Mouse (Mus musculus) embryonic facial prominence, embryonic 15.5 days (tissue): ENCODE measurements around the gene Ahnak2. TPM values are rescaled to one million over a fixed set of nuclear protein-coding genes. Genes with fewer than 3 reads are reported as not detected.

Experiments
- ATAC-seq: fragments of 200-750 bp; cut with Nextera tagmentation; 2 replicates; pipeline ENCODE4 v1.8.0; 2017; ENCODE audit warnings: low read depth, moderate TSS enrichment; ENCODE audit not compliant: insufficient number of reproducible peaks, low FRiP score, low TSS enrichment
- H3K27ac ChIP-seq: fragments of 300-500 bp; sonication (generic); replicated peaks from 2 replicates; pipeline ENCODE4 v1.5.1; 2015; ENCODE audit warnings: mild to moderate bottlenecking, inconsistent platforms
- H3K27me3 ChIP-seq: fragments of 300-500 bp; sonication (generic); 2 replicates; pipeline ENCODE4 v1.6.1; 2015; ENCODE audit warnings: inconsistent platforms
- H3K36me3 ChIP-seq: fragments of 300-500 bp; sonication (generic); 2 replicates; pipeline ENCODE4 v1.6.1; 2015; ENCODE audit warnings: mild to moderate bottlenecking, inconsistent platforms
- H3K4me1 ChIP-seq: fragments of 300-500 bp; sonication (generic); 2 replicates; pipeline ENCODE4 v1.6.1; 2015; ENCODE audit warnings: inconsistent platforms
- H3K4me2 ChIP-seq: fragments of 300-500 bp; sonication (generic); replicated peaks from 2 replicates; pipeline ENCODE4 v1.6.1; 2015; ENCODE audit warnings: mild to moderate bottlenecking, inconsistent platforms
- H3K4me3 ChIP-seq: fragments of 300-500 bp; sonication (generic); replicated peaks from 2 replicates; pipeline ENCODE4 v1.5.1; 2015; ENCODE audit warnings: mild to moderate bottlenecking, inconsistent platforms
- H3K9ac ChIP-seq: fragments of 300-500 bp; sonication (generic); 2 replicates; pipeline ENCODE4 v1.6.1; 2015; ENCODE audit warnings: inconsistent platforms
- H3K9me3 ChIP-seq: fragments of 300-500 bp; sonication (generic); replicated peaks from 2 replicates; pipeline ENCODE4 v1.6.1; 2016; ENCODE audit warnings: inconsistent platforms
- WGBS: fragments of 180-500 bp; shearing (Covaris S2); methylation state at CpG from one replicate; pipeline ENCODE4 v1.1.7; 2015; 5-methylcytosine and 5-hydroxymethylcytosine counted together
- polyA plus RNA-seq: library from polyadenylated mRNA; unstranded; fragments of >200 nt; fragmentation: Nextera tagmentation; extraction: Ambion mirVana; gene quantifications from 2 replicates; pipeline ENCODE4 v1.2.1, GENCODE M21; 2015

The Ahnak2 gene
- polyA plus RNA-seq, 1 experiment from 2014 or later = 8.5 TPM

- Histone ChIP-seq H3K27me3 (no peaks in the 10 kb centered on the region), H3K9ac (no peak overlapping the region), H3K4me3 (no peak overlapping the region), H3K4me2 (no peak overlapping the region), H3K27ac (0 out of 2 replicates have a peak overlapping the region, but pooled peaks have one; percentile 39), H3K36me3 (peaks cover 12% of the 10 kb centered on the region; the same call in 1 of the 2 replicates), H3K9me3 (no peaks in the 10 kb centered on the region), H3K4me1 (peaks cover 12% of the 10 kb centered on the region)
- 72% methylated on average over 6 of the region's 6 CpGs for WGBS
- ATAC-seq = no peak
These were observed 31.1 kb upstream of the Ahnak2 start for GRCm38 (mm10) chr12:112833527-112833926.

GRCm38 (mm10) chr12:112832411-112832810 lies 30.0 kb upstream of the Ahnak2 start:
- no peaks in the 10 kb centered on the region for H3K9me3 ChIP-seq
- H3K4me2 ChIP-seq = no peak overlapping the region
- H3K4me3 ChIP-seq = no peak overlapping the region
- peaks cover 22% of the 10 kb centered on the region for H3K4me1 ChIP-seq
- no peaks in the 10 kb centered on the region for H3K27me3 ChIP-seq
- peaks cover 18% of the 10 kb centered on the region; the same call in 1 of the 2 replicates for H3K36me3 ChIP-seq
- ATAC-seq = no peak
- no peak overlapping the region for H3K27ac ChIP-seq
- H3K9ac ChIP-seq = no peak overlapping the region
- WGBS = 94% methylated on average over 5 of the region's 5 CpGs

GRCm38 (mm10) chr12:112830570-112830969 lies 28.1 kb upstream of the Ahnak2 start:
- peaks cover 40% of the 10 kb centered on the region for H3K4me1 ChIP-seq
- H3K4me3 ChIP-seq = peak overlapping the region; percentile 93
- H3K36me3 ChIP-seq = peaks cover 31% of the 10 kb centered on the region
- H3K9ac ChIP-seq = peak overlapping the region; percentile 21; the same call in 1 of the 2 replicates
- no peak for ATAC-seq
- no peak overlapping the region for H3K27ac ChIP-seq
- no peaks in the 10 kb centered on the region for H3K27me3 ChIP-seq
- 76% methylated on average over 3 of the region's 3 CpGs for WGBS
- peak overlapping the region; percentile 59 for H3K4me2 ChIP-seq
- H3K9me3 ChIP-seq = no peaks in the 10 kb centered on the region

- no peaks in the 10 kb centered on the region for H3K27me3 ChIP-seq
- WGBS = 26% methylated on average over 2 of the region's 2 CpGs
- no peak overlapping the region for H3K27ac ChIP-seq
- H3K9me3 ChIP-seq = no peaks in the 10 kb centered on the region
- H3K4me3 ChIP-seq = peak overlapping the region; percentile 93
- no peak for ATAC-seq
- H3K36me3 ChIP-seq = peaks cover 33% of the 10 kb centered on the region
- H3K4me2 ChIP-seq = peak overlapping the region; percentile 59
- H3K9ac ChIP-seq = peak overlapping the region; percentile 35
- peaks cover 41% of the 10 kb centered on the region for H3K4me1 ChIP-seq
These were observed 27.7 kb upstream of the Ahnak2 start for GRCm38 (mm10) chr12:112830141-112830540.

GRCm38 (mm10) chr12:112829244-112829864 lies 26.9 kb upstream of the Ahnak2 start, which contains the start of gene Cdca4:
Cdca4 (minus strand) TSS chr12:112829423.
- Histone ChIP-seq H3K36me3 (peaks cover 39% of the 10 kb centered on the region), H3K4me1 (peaks cover 45% of the 10 kb centered on the region), H3K27me3 (no peaks in the 10 kb centered on the region), H3K4me2 (peak within 1 kb of the TSS; percentile 69), H3K9me3 (no peaks in the 10 kb centered on the region), H3K9ac (peak within 1 kb of the TSS; percentile 97), H3K4me3 (peak within 1 kb of the TSS; percentile 93), H3K27ac (peak within 1 kb of the TSS; percentile 94)
- ATAC-seq = peak; percentile 97
- under 1% methylated on average over 72 of the region's 72 CpGs for WGBS

GRCm38 (mm10) chr12:112828501-112829243 lies 26.2 kb upstream of the Ahnak2 start:
- Histone ChIP-seq H3K4me2 (peak overlapping the region; percentile 69), H3K4me1 (peaks cover 51% of the 10 kb centered on the region), H3K4me3 (peak overlapping the region; percentile 93), H3K36me3 (peaks cover 44% of the 10 kb centered on the region), H3K27ac (peak overlapping the region; percentile 94), H3K9me3 (no peaks in the 10 kb centered on the region), H3K27me3 (no peaks in the 10 kb centered on the region), H3K9ac (peak overlapping the region; percentile 97)
- WGBS = under 1% methylated on average over 43 of the region's 51 CpGs
- peak; percentile 87 for ATAC-seq

GRCm38 (mm10) chr12:112825901-112826300 lies 23.4 kb upstream of the Ahnak2 start:
- Histone ChIP-seq H3K9ac (no peak overlapping the region), H3K4me3 (no peak overlapping the region), H3K4me1 (peaks cover 58% of the 10 kb centered on the region), H3K4me2 (no peak overlapping the region), H3K36me3 (peaks cover 51% of the 10 kb centered on the region), H3K9me3 (no peaks in the 10 kb centered on the region), H3K27ac (no peak overlapping the region), H3K27me3 (no peaks in the 10 kb centered on the region)
- WGBS = 71% methylated on average over 5 of the region's 5 CpGs
- ATAC-seq = no peak

GRCm38 (mm10) chr12:112823221-112823620 lies 20.8 kb upstream of the Ahnak2 start:
- no peaks in the 10 kb centered on the region for H3K27me3 ChIP-seq
- 72% methylated on average over 4 of the region's 4 CpGs for WGBS
- H3K9me3 ChIP-seq = no peaks in the 10 kb centered on the region
- peaks cover 49% of the 10 kb centered on the region for H3K4me1 ChIP-seq
- H3K36me3 ChIP-seq = peaks cover 76% of the 10 kb centered on the region
- peak overlapping the region; percentile 65 for H3K27ac ChIP-seq
- ATAC-seq = no peak
- no peak overlapping the region for H3K9ac ChIP-seq
- H3K4me2 ChIP-seq = no peak overlapping the region
- H3K4me3 ChIP-seq = no peak overlapping the region

GRCm38 (mm10) chr12:112822676-112823075 lies 20.2 kb upstream of the Ahnak2 start:
- WGBS = 54% methylated on average over 2 of the region's 2 CpGs
- H3K9me3 ChIP-seq = no peaks in the 10 kb centered on the region
- no peak overlapping the region for H3K9ac ChIP-seq
- peaks cover 76% of the 10 kb centered on the region for H3K36me3 ChIP-seq
- H3K27ac ChIP-seq = peak overlapping the region; percentile 65; the same call in 1 of the 2 replicates
- H3K4me3 ChIP-seq = no peak overlapping the region
- no peaks in the 10 kb centered on the region for H3K27me3 ChIP-seq
- peaks cover 43% of the 10 kb centered on the region for H3K4me1 ChIP-seq
- no peak for ATAC-seq
- H3K4me2 ChIP-seq = no peak overlapping the region

GRCm38 (mm10) chr12:112821974-112822373 lies 19.5 kb upstream of the Ahnak2 start:
- WGBS = 81% methylated on average over 4 of the region's 4 CpGs
- no peaks in the 10 kb centered on the region for H3K27me3 ChIP-seq
- no peak for ATAC-seq
- no peaks in the 10 kb centered on the region for H3K9me3 ChIP-seq
- no peak overlapping the region for H3K4me2 ChIP-seq
- H3K27ac ChIP-seq = no peak overlapping the region
- peaks cover 69% of the 10 kb centered on the region for H3K36me3 ChIP-seq
- peaks cover 36% of the 10 kb centered on the region for H3K4me1 ChIP-seq
- H3K9ac ChIP-seq = no peak overlapping the region
- H3K4me3 ChIP-seq = no peak overlapping the region

GRCm38 (mm10) chr12:112821216-112821615 lies 18.8 kb upstream of the Ahnak2 start:
- Histone ChIP-seq H3K27me3 (no peaks in the 10 kb centered on the region), H3K4me2 (no peak overlapping the region), H3K9me3 (no peaks in the 10 kb centered on the region), H3K36me3 (peaks cover 67% of the 10 kb centered on the region), H3K27ac (no peak overlapping the region), H3K9ac (no peak overlapping the region), H3K4me3 (no peak overlapping the region), H3K4me1 (peaks cover 29% of the 10 kb centered on the region)
- WGBS = 64% methylated on average over 1 of the region's 1 CpGs
- no peak for ATAC-seq
